Mouse (Mus musculus): ENCODE results near the gene Hist2h3c1.
"Not testable (repeated sequence)": the region's sequence is repeated elsewhere in the genome, so short reads cannot be mapped to it uniquely, and the experiment has no call there.

Gene Hist2h3c1

DNA sequence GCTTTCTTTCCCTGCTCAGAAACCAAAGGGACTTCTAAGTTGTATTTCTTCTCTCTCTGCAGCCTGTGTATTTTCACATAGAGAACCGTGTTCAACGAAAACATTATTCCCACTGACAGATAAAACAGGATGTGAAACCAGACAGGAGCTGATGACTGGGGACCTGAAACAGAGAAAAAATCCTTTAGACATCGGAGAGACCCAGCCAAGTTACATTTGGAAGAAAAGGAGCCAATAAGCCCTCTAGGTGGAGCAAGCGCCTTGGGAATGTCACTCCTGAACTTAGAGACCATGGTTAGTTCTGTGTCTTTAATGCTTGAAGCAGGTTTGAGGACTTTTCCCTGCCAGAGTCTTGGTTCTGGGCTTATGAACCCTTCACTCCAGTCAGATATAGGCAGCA lies 38.0 kb downstream of the Hist2h3c1 start:
- DNase-seq (ENCODE audit: low spot score in 2 of 2): no peak

DNA sequence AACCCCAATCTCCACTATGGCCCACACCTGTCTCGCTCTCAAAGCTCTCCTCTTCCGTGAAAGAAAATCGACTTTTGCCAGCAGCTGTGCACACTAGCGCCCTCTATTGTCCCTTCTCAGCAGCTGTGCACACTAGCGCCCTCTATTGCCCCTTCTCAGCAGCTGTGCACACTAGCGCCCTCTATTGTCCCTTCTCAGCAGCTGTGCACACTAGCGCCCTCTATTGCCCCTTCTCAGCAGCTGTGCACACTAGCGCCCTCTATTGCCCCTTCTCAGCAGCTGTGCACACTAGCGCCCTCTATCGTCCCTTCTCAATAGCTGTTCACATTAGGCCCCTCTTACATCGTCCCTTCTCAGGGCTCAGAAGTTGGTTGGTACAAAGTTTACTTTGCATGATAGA lies 40.8 kb downstream of the Hist2h3c1 start:
- DNase-seq (ENCODE audit: low spot score in 2 of 2): not testable (repeated sequence)

DNA sequence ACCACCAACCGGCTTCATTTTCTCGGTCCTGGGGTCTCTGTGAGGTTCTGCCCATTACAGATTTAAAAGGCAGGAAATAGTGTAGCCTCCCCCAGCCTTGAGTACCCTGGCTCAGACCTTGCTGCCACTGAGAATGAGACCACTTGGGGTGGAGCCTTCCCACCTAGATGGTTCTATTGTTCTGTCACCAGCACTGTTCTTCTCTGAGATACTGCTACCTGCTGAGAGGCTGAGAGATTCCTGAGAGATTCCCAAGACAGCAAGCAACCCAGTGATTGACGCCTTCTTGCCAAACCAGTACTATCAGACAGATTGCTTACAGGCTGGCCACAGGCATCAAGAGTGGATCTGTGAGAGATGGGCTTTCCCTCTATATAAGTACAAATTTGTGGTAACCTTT lies 42.7 kb downstream of the Hist2h3c1 start:
- DNase-seq (ENCODE audit: low spot score in 2 of 2): no peak

DNA sequence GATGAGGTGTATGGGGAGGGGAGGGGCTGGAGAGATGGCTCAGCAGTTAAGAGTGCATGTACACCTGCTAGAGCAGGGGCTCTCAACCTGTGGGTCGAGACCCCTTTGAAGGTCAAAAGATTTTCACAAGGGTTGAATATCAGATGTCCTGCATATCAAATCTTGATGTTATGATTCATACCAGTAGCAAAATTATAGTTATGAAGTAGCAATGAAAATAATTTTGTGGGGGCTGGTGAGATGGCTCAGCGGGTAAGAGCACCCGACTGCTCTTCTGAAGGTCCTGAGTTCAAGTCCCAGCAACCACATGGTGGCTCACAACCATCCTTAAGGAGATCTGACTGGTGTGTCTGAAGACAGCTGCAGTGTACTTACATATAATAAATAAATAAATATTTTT lies 44.2 kb downstream of the Hist2h3c1 start:
- not testable (repeated sequence) for DNase-seq (ENCODE audit: low spot score in 2 of 2)

DNA sequence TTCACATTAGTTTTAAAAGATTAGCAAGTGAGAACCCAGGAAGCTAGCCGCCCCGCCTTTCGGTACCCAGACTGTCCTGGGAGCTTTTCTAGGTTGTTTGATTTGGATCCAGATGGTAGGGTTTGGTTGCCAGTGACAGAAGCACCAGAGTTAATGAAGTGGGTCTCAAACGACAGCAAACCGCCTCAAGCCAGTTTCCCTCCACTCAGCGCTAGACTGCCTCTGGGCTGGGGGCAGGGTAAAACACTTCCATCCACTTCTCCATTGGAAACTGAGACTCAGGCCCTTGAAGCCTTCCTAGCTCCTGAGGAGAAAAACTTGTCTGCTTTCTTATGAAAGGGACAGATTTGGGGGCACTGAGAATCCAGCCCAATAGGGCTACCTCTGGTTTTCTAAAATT lies 46.2 kb downstream of the Hist2h3c1 start:
- no peak for DNase-seq (ENCODE audit: low spot score in 2 of 2)

DNA sequence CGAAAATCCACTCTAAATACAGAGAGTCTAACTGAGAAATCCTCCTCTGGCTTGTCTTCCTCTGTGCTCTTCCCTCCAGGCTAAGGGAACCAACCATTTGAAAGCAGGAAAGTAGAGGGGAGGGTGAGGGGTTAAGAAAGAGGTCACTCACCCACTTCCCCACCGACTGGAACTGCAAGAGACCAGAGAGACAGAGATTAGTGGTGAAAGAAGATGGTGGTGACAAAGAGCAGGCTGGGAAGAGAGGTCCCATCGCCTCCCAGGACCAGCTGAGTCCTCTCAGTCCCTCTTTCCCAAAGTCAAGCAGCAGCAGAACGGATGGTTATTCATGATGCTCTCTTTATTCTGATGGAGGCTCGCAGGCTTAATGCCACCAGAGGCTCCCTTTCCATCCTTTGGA lies 46.9 kb downstream of the Hist2h3c1 start:
- DNase-seq (ENCODE audit: low spot score in 2 of 2): no peak

DNA sequence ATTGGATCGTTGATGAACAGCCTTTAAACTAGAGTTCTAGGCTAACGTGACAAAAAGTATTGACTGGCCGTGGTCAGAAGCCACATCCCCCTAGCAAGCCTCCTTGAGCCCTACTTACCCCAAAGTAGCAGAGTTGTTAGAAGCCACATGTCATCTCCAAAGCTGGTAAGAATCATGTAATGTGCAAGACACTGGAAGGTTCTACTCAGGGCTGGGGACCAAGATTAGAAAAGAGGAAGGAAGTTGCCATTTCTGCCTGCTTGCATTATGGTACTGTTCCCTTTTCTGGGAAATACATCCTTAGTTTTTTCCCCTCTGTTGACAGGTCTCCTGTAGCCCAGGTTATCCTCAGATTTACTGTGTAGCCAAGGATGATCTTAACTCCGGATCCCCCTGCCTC lies 47.3 kb downstream of the Hist2h3c1 start, which contains the start of gene Fcgr1:
Gene Fcgr1, minus strand, starts transcription at position 183 of the 400 bp plus-strand sequence.
- DNase-seq (ENCODE audit: low spot score in 2 of 2): no peak
